Mouse (Mus musculus): ENCODE measurements around the gene 1700019A02Rik.

The 1700019A02Rik gene

DNA sequence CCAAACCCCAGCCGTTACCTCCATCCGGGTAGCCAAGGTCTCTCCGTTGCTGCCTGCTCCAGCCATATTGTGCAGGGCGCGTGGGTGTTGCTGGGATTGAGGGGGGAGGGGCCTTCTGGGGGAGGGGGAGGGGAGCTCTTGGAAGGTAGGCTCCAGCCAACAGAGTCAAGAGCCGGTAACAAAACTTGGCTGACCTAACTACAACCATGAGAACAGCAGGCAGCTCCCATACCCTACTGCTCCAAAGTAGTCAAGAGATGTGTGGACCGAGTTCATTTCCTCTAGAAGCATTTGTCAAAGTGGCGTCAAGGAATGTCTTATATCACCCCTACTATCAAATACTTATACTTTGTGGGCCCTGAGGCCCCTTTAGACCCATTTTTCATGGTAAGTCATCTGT lies at the start of gene 1700019A02Rik:
1700019A02Rik (minus strand) TSS at position 101 of the 400 bp plus-strand sequence.
- DNase-seq, result no peak

DNA sequence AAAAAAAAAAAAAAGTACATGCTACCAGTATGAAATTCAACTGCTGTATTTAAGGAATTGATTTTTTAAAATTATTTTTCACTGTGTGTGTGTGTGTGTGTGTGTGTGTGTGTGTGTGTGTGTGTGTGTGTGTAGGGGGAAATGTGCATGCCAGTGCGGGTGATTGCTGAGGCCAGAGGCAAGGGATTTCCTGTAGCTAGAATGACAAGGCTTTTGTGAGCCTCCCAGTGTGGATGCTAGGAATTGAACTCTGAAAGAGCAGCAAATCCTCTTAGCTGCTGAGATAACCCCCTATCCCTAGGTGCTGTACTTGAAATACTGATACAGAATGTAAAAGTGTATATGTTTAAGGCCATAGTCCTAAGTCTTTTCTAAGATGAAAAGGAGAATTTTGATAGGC lies 38.6 kb upstream of the 1700019A02Rik start:
- no peak for DNase-seq

DNA sequence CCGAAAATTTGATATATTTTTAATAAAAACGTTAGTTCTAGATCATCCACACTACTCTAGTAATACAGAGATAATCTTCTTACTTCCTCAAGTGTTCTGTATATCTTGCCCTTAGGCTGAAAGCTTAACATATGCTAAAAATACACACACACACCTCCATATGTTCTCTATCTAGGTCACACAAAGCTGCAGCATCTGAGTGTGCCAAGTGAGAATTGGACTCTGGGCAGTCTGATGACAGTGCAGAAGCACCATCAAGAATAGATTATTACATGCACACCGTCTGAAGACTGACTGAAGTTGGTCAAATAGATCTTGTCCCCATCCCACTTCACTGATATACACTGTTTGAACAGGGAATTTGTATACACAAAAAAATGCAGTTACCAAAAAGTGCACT lies 38.2 kb upstream of the 1700019A02Rik start:
- DNase-seq, result no peak

DNA sequence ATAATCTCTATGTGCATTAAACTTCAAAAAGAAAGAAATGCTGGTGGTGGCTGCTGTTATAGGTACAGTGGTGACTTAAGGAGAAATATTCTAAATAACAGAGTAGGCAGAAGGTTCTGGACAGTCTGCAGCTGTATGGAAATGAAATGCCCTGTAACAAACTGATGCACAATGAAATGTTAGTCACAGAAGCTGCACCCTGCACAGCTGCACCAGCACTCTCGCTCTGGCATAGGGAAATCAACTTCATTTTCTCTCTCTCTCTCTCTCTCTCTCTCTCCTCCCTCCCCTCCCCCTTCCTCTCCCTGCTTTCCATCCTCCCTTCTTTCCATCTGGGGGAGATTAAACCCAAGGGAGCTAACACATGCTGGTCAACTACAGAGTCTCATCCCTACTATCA lies 37.3 kb upstream of the 1700019A02Rik start:
- no peak for DNase-seq

DNA sequence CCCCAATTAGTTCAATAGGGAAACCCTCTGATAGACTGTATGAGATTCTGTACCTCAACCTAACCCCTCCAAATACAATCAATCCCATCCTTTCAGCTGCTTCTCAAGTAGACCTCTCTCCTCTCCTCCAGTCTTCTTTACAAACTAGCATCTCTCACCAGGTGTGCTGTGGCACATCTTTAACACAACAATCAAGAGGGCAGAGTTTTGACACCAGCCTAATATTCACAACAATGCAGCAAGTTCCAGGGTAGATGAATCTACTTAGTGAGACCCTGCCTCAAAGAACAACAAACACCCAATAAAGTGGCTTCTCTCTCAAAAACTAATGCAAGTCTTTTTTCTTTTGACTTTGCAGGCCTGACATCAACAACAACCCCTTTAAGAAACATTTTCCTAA lies 22.7 kb upstream of the 1700019A02Rik start:
- DNase-seq, result no peak

DNA sequence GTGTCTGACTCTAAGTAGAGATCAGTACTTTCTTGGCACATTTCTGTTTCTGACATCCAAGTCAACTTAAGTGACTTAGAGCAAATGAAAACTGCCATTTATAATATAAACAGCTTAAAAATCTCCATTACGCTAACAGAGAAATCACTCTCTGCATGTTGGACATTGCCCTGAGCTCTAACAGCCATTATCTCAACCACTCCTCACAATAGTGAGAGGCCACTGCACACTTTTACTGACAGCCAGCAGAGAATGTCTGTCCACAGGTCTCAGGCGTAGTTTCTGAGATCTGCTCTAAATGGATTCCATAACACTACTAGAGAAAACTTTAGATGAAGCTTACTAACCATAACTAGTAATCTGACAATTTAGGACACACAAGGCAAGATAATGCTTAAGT lies 16.5 kb upstream of the 1700019A02Rik start:
- no peak for DNase-seq

DNA sequence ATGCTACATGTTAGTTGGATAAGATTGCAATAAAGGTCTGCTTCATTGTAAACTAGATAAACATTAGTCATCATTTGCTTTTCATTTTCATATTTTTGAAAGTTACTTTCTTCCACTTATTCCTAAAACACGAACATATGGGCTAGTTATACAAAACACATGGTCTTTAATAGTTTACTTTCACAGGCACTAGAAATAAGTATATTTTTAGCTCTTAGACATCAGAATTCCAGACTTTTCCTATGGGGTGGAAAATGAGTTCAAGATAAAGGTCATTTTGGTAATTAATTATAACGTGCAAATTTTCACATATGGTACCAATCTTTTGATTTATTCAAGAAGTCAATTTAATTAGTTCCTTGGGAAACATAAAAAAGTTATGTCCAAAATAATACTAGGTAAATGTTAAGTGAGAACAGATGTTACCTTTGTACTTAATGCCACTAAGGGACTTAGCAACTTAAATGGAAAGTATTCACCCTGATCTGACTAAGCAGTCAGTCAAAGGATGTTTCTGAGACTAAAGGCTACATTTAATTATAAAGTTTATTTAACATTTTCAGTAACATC lies 14.3 kb upstream of the 1700019A02Rik start:
- no peak for DNase-seq

DNA sequence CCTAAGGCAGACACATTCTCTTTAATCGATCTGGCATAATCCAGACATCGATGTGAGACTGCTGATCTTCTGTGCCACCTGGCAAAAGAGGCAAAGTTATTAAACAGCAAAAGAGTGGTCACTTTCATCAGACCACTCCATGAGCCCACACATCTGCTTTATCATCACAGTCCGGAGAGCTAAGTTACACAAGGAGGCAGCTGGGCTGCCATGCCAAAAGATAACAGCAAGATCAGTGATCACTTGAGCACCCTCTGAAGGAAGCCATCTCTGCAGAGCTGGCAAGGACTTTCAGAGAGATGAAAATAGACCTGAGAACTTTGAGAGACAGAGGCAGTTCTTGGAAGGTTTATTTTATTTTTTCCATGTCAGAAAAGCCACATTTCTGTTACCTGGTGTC lies 7.1 kb upstream of the 1700019A02Rik start:
- DNase-seq, result no peak

DNA sequence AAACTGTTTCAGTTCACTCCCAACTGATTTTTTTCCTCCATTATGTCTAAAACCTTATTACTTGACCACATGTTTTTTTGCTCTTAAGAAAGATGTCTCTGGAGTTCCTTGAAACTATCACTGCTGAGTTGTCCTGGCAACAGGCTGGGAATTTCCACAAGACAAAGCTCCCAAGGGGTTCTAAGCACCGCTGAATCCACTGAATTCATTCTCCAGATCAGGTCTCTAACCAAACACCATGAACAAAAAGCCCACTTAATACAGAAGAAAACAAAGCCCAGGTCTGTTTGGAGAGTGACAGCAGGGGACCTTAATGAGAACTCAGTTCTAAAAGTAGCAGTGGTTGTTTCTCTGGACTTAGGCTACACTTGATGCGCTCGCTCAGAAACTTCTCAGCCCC lies 3.8 kb upstream of the 1700019A02Rik start:
- no peak for DNase-seq

DNA sequence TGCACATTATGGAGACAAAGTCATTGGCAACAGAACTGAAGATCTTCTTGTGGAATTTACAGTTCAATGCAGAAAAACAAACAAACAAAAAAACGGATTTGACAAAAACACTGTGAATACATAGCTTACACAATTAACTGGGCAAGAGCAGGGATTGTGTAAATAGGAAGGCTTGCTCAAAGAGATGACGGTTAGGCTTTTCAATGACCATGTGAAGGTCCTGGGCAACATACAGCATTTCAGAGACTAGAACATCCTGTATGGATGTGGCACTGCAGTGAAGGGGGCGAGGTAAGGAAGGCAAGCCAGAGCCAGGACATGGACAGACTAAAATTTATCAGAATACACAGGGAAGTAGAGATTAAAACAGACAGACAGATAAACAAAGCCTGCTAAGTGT lies 2.2 kb upstream of the 1700019A02Rik start:
- DNase-seq, result no peak

DNA sequence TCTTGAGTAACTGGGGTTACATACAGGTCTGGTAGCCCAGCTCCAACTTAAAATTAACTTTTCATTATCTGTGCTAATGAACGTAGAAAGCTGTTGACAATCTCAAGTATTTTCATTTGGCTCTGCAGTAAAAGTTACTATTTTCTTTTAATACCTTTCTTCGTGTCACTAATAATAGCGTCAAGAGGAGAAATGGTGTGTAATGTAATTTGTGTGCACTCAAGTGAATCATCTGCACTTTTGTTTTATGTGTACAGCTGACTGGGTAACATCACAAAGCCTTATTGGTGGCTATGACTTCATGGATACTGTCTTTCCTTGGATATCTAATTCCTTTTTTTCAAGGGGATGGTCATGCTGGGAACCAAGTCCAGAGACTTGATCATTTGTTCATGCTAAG lies 1.1 kb downstream of the 1700019A02Rik start:
- no peak for DNase-seq

DNA sequence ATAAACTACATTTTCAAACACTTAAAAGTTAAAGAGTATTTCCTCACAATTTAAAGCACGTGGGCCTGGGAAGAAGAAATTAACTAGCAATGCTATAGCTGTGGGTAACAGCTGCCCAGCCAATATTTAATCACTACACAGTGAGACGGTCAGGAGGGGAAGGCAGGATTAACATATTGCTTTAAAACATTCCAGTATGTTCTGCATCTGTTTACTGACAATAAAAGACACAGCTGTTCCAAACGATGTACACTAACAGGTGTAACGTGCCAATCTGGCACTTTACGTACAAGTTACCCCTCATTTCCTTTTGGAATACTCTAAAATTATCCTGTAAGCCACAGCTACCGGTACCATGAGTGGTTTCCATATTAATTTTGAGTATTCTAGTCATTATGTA lies 29.7 kb downstream of the 1700019A02Rik start:
- DNase-seq, result no peak

DNA sequence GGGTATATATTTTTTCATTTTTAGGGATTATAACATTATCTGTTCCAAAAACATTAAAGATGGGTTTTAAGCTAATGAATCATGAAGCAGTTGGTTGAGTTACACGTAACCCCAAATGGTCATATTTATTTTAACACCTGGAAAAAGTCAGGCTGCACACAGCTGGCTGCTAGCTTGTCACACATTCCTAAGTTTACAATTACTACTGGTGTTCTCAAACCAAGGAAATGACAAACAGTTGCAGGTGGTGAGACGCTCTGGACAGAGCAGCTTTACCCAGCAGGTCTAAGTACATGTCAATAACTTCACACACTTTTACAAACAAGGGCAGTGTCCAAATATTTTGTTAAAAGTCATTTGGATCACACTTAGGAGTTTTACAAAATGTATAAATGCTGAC lies 64.4 kb downstream of the 1700019A02Rik start:
- no peak for DNase-seq

DNA sequence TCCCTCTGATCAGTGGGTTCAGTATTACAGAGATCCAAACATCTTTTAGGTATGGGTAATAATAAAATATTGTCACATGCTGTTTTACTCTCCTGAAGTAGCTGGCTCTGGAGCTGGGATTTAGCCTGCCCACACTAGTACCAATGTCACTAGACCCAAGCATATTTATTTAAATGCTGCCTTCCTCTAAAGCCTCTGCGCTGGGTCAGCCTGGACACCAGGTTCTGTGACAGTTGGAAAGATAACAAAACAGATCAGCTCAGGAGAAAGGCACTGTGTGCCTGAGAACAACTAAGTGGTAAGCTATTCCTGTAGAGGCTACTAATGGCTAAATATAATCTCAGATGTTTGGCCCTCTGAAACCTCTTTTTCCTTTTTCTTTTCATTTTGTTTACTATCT lies 76.9 kb downstream of the 1700019A02Rik start:
- no peak for DNase-seq
